Mouse (Mus musculus): Measurements from ENCODE around the gene Rpl13.

DNA sequence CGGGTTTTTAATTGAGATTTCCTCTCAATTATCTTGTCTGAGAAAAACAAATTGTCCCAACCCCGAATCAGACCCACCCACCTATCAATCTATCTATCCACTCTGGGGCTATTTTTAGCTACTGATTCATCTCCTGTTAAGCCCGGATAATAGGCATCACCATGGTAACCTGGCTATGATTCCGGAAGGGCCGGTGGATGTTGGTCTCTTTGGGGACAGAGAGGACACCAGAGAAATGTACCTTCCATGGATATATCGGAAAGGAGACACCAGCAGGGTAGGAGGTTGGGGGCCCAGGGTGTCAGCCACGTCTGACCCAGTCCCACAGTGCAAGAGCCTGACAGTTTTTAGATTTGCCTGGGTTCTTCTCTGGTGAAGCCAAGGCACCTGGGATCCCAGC lies 33.3 kb downstream of the Rpl13 start:
- TF ChIP-seq EP300 (optimal IDR thresholded peaks at IDR 0.05) = no peak
- no peak for TF ChIP-seq CTCF (IDR thresholded peaks at IDR 0.05; ENCODE audit: low read depth)
